Mouse (Mus musculus) brain, adult 2 months (tissue): ENCODE measurements around the gene Pef1.

Experiments
- DNase-seq: peaks from one replicate; pipeline ENCODE4 v3.0.0; 2011; ENCODE audit warnings: low read depth, low spot score

Gene Pef1

GRCm38 (mm10) chr4:130138441-130139213 is 36.3 kb downstream of the Pef1 start:
- DNase-seq: peak; percentile 59

- no peak for DNase-seq
Measured at GRCm38 (mm10) chr4:130139214-130139492, 36.8 kb downstream of the Pef1 start, which contains the start of gene Hcrtr1. Hcrtr1 (minus strand) TSS chr4:130139359.

- peak; percentile 83 for DNase-seq
Measured at GRCm38 (mm10) chr4:130140992-130141402, 38.6 kb downstream of the Pef1 start.

- DNase-seq: no peak
Measured at GRCm38 (mm10) chr4:130141786-130142185, 39.4 kb downstream of the Pef1 start.

- no peak for DNase-seq
Measured at GRCm38 (mm10) chr4:130148405-130148804, 46.0 kb downstream of the Pef1 start.

GRCm38 (mm10) chr4:130154250-130154649 is 51.9 kb downstream of the Pef1 start:
- DNase-seq: no peak

GRCm38 (mm10) chr4:130156812-130157371 is 54.5 kb downstream of the Pef1 start:
- DNase-seq: no peak

GRCm38 (mm10) chr4:130161349-130161748 is 59.0 kb downstream of the Pef1 start:
- DNase-seq: no peak

GRCm38 (mm10) chr4:130163391-130163861 is 61.1 kb downstream of the Pef1 start:
- no peak for DNase-seq

GRCm38 (mm10) chr4:130164121-130164520 is 61.8 kb downstream of the Pef1 start:
- no peak for DNase-seq

- DNase-seq: no peak
Measured at GRCm38 (mm10) chr4:130166061-130166460, 63.7 kb downstream of the Pef1 start.

GRCm38 (mm10) chr4:130166592-130166991 is 64.2 kb downstream of the Pef1 start:
- DNase-seq: no peak

GRCm38 (mm10) chr4:130167321-130167720 is 65.0 kb downstream of the Pef1 start:
- no peak for DNase-seq

GRCm38 (mm10) chr4:130167814-130168213 is 65.5 kb downstream of the Pef1 start:
- DNase-seq: no peak

GRCm38 (mm10) chr4:130168280-130169183 is 66.2 kb downstream of the Pef1 start:
- DNase-seq: peak; percentile 40

GRCm38 (mm10) chr4:130169411-130169971 is 67.1 kb downstream of the Pef1 start:
- DNase-seq: no peak

- DNase-seq: no peak
Measured at GRCm38 (mm10) chr4:130170362-130170761, 68.0 kb downstream of the Pef1 start.

- DNase-seq: no peak
Measured at GRCm38 (mm10) chr4:130171951-130172765, 69.8 kb downstream of the Pef1 start.

GRCm38 (mm10) chr4:130173060-130173822 is 70.9 kb downstream of the Pef1 start:
- DNase-seq: no peak

- no peak for DNase-seq
Measured at GRCm38 (mm10) chr4:130173911-130174311, 71.6 kb downstream of the Pef1 start.
